Mouse (Mus musculus): ENCODE measurements around the gene Lect2. TPM values are rescaled to one million over a fixed set of nuclear protein-coding genes. Genes with fewer than 3 reads are reported as not detected.

The Lect2 gene
- total RNA-seq, 2 experiments from 2014 or later: not detected

DNA sequence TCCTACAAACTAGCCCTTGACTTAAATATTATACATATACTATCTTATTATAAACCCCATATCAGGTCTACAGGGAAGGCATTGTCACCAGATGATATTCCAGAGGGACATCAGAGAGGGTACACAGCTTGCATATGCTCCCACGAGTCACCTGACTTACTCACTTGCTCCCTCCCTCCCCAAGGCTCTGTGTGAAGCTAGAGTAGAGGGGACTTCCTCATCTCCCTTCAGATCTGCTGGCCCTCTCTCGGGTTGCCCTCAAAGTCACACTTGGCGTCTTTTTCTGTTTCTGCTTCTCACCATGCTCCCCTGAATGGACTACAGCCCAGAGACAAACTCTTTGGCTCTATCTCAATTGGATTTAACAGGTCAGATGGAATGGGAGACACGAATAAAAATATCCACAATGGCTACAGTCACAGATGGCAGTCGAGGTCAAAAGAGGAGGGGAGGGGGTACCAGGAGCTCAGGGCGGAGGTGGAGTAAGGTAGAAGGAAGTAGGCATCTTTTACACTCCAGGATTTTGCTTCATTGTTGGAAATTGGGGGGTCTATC lies 46.4 kb downstream of the Lect2 start:
- no peak for DNase-seq

DNA sequence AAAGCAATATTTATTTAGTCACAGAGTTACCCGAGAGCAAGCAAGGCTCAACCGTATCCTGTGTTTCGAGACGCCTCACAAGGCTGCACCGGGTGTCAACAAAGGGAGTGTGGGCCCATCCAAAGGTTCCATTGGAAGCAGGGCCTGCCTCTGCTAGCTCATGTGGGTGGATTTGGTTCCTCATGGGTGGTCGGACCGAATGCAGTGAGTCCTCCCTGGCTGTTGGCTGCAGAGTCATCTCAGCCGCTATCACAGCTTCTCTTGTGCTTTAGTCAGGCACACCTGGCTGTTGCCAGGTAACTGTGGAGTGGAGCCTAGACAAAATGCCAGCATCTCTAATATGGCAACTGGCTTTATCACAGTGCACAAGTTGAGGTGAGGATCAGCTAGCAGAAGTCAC lies 47.7 kb downstream of the Lect2 start:
- DNase-seq: no peak

DNA sequence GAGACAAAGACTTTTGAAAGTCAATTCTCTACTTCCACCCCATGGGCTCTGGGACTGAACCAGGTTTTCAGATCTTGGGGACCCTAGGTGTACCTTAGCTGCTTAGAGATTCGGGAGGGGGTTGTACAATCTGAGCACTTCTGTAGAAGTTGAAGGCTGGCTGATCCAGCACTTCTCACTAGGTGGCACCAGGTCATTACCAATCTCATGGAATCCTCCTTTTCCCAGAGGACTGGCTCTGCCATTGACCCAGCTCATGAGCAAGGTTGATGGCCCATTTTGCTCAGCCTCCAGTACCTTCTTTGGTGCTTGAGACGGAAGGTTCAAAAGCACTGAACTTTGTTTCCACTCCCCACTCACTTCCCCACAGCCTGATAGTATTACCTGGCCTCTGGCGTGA lies 48.2 kb downstream of the Lect2 start:
- DNase-seq: peak; percentile 17

DNA sequence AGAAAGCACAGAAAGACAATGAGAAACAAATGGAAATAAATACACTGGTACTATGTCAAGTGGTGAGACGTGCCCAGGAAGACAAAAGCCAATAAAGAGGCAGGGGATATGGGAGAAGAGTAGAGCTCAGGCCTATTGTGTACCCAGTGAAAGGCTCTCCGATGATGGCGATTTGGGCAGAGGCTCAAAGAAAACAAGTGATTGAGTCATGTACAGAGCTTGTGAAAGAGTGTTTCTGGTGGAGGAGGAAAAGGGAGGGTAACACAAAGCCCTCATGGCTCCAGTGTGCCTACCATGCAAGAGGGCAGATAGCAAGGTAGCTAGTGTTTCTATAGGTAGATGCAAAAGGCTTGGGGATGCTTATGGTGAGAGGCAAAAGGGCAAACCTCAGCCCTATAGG lies 53.9 kb downstream of the Lect2 start:
- DNase-seq: no peak

Other genes starting within 250 kb of the Lect2 start
- not detected for gene Gm3045, start 121.9 kb downstream of the Lect2 start, total RNA-seq (2021)
- gene Slc25a48, start 110.1 kb downstream of the Lect2 start, total RNA-seq (2021): under 1 TPM in 1 of 2 experiments, not detected in 1; 0.07 TPM
- not detected for gene Il9, start 66.3 kb downstream of the Lect2 start, total RNA-seq (2021)
- under 1 TPM; 0.72 to 0.88 TPM for gene Fbxl21, start 26.0 kb downstream of the Lect2 start, total RNA-seq (2021)
- 10 to 100 TPM; 20.0 to 24.1 TPM for gene Tgfbi, start 61.0 kb upstream of the Lect2 start, total RNA-seq (2021)
- 10 to 100 TPM; 48.8 to 54.3 TPM for gene Smad5, start 154.5 kb upstream of the Lect2 start, total RNA-seq (2021)
- gene Gm45623, start 205.3 kb upstream of the Lect2 start, total RNA-seq (2021): under 1 TPM in 1 of 2 experiments, not detected in 1; 0.19 TPM